Mouse (Mus musculus) olfactory bulb, adult 2 months (tissue): ENCODE results near the gene Ubr2. TPM values are rescaled to one million over a fixed set of nuclear protein-coding genes. Genes with fewer than 3 reads are reported as not detected.

ENCODE experiments used
- H3K27ac ChIP-seq: fragments of 200-500 bp; 2 replicates; pipeline ENCODE4 v1.5.1; 2012; ENCODE audit warnings: low read depth, low read length; ENCODE audit not compliant: insufficient read depth
- H3K4me1 ChIP-seq: fragments of 200-500 bp; 2 replicates; pipeline ENCODE4 v1.6.1; 2012; ENCODE audit warnings: low read length; ENCODE audit not compliant: control insufficient read depth, insufficient read depth
- H3K4me3 ChIP-seq: fragments of 200-500 bp; 2 replicates; pipeline ENCODE4 v1.5.1; 2012; ENCODE audit warnings: mild to moderate bottlenecking, low read depth, low read length, moderate library complexity; ENCODE audit not compliant: insufficient read depth
- CTCF ChIP-seq: fragments of 200-500 bp; IDR thresholded peaks from 2 replicates; pipeline ENCODE4 v1.5.1; 2012; ENCODE audit warnings: low read depth, mild to moderate bottlenecking, low read length, moderate library complexity; ENCODE audit not compliant: insufficient read depth
- POLR2A ChIP-seq: fragments of 200-500 bp; IDR thresholded peaks from 2 replicates; pipeline ENCODE4 v1.6.1; 2012; ENCODE audit warnings: mild to moderate bottlenecking, low read depth, low read length, moderate library complexity; ENCODE audit not compliant: insufficient read depth
- WGBS: fragments of 180-500 bp; shearing (Covaris S2); methylation state at CpG from one replicate; pipeline ENCODE4 v1.1.7; 2018; 5-methylcytosine and 5-hydroxymethylcytosine counted together
- polyA plus RNA-seq: library from polyadenylated mRNA; stranded (reverse); fragments of >200 nt; gene quantifications from 2 replicates; pipeline ENCODE4 v1.2.4, GENCODE M21; 2012; ENCODE audit warnings: low replicate concordance; ENCODE audit not compliant: missing spikeins, insufficient read depth, insufficient read length

Ubr2 gene
- polyA plus RNA-seq, 1 experiment, result not detected

- TF ChIP-seq POLR2A, result no peak
- no peak for TF ChIP-seq CTCF
- H3K27ac ChIP-seq, result peak overlapping the region; percentile 84
- H3K4me3 ChIP-seq, result peak overlapping the region; percentile 89
- WGBS, result under 1% methylated on average over 13 of the region's 13 CpGs
- H3K4me1 ChIP-seq, result peaks cover 14% of the 10 kb centered on the region
Measured at GRCm38 (mm10) chr17:47009546-47009897, 834 bp downstream of the Ubr2 start.

- no peak for TF ChIP-seq POLR2A
- no peak for TF ChIP-seq CTCF
- Histone ChIP-seq H3K27ac (no peak overlapping the region; the same call in 1 of the 2 replicates), H3K4me1 (peaks cover 14% of the 10 kb centered on the region), H3K4me3 (no peak overlapping the region)
- WGBS, result 6% methylated on average over 6 of the region's 6 CpGs
Measured at GRCm38 (mm10) chr17:47009016-47009415, 1.3 kb downstream of the Ubr2 start.

GRCm38 (mm10) chr17:47008506-47008905 lies 1.9 kb downstream of the Ubr2 start:
- H3K27ac ChIP-seq, result no peak overlapping the region
- 0 out of 2 replicates have a peak overlapping the region, but pooled peaks have one; percentile 15 for H3K4me3 ChIP-seq
- WGBS, result 10% methylated on average over 8 of the region's 8 CpGs
- peaks cover 14% of the 10 kb centered on the region for H3K4me1 ChIP-seq
- TF ChIP-seq CTCF (no peak), POLR2A (no peak)

GRCm38 (mm10) chr17:47006741-47007140 lies 3.6 kb downstream of the Ubr2 start:
- H3K27ac ChIP-seq, result no peak overlapping the region
- no peak overlapping the region for H3K4me3 ChIP-seq
- WGBS, result 63% methylated on average over 9 of the region's 9 CpGs
- H3K4me1 ChIP-seq, result peaks cover 14% of the 10 kb centered on the region
- TF ChIP-seq CTCF, result no peak
- TF ChIP-seq POLR2A, result no peak

GRCm38 (mm10) chr17:47005741-47006405 lies 4.5 kb downstream of the Ubr2 start:
- peaks cover 14% of the 10 kb centered on the region for H3K4me1 ChIP-seq
- TF ChIP-seq POLR2A, result no peak
- no peak for TF ChIP-seq CTCF
- WGBS, result 35% methylated on average over 7 of the region's 7 CpGs
- no peak overlapping the region for H3K27ac ChIP-seq
- no peak overlapping the region for H3K4me3 ChIP-seq

GRCm38 (mm10) chr17:47003305-47003704 lies 7.1 kb downstream of the Ubr2 start:
- TF ChIP-seq CTCF, result no peak
- no peak for TF ChIP-seq POLR2A
- Histone ChIP-seq H3K27ac (no peak overlapping the region), H3K4me1 (peaks cover 12% of the 10 kb centered on the region), H3K4me3 (no peak overlapping the region)
- WGBS, result 85% methylated on average over 8 of the region's 8 CpGs

- WGBS, result 80% methylated on average over 5 of the region's 5 CpGs
- no peak for TF ChIP-seq POLR2A
- TF ChIP-seq CTCF, result no peak
Measured at GRCm38 (mm10) chr17:47002401-47002800, 8.0 kb downstream of the Ubr2 start.

GRCm38 (mm10) chr17:46998840-46999239 lies 11.5 kb downstream of the Ubr2 start:
- H3K4me1 ChIP-seq, result peaks cover 15% of the 10 kb centered on the region
- WGBS, result 95% methylated on average over 4 of the region's 4 CpGs
- H3K27ac ChIP-seq, result no peak overlapping the region
- TF ChIP-seq CTCF (no peak), POLR2A (no peak)
- H3K4me3 ChIP-seq, result no peak overlapping the region

More at GRCm38 (mm10) chr17:47002401-47002800, 8.0 kb downstream of the Ubr2 start:
- H3K27ac ChIP-seq, result no peak overlapping the region
- no peak overlapping the region for H3K4me3 ChIP-seq
- peaks cover 16% of the 10 kb centered on the region for H3K4me1 ChIP-seq

- TF ChIP-seq CTCF (no peak), POLR2A (no peak)
- Histone ChIP-seq H3K4me1 (peaks cover 15% of the 10 kb centered on the region), H3K4me3 (no peak overlapping the region), H3K27ac (no peak overlapping the region)
- WGBS, result 73% methylated on average over 7 of the region's 7 CpGs
Measured at GRCm38 (mm10) chr17:46996484-46996883, 13.9 kb downstream of the Ubr2 start.

GRCm38 (mm10) chr17:46995621-46996020 lies 14.7 kb downstream of the Ubr2 start:
- H3K4me1 ChIP-seq, result peaks cover 15% of the 10 kb centered on the region
- 29% methylated on average over 3 of the region's 3 CpGs for whole genome bisulfite sequencing
- no peak for TF ChIP-seq CTCF
- TF ChIP-seq POLR2A, result no peak
- H3K4me3 ChIP-seq, result no peak overlapping the region
- no peak overlapping the region for H3K27ac ChIP-seq
